ENCODE assay signal across 8 mouse cellular contexts in genomic region chr17:35704621-35705464, GRCm38 (mm10). TPM values are rescaled to one million over a fixed set of nuclear protein-coding genes. Genes with fewer than 3 reads are reported as not detected.
DNase-seq lines count a peak whose midpoint lies in the region; ATAC-seq lines count a peak whose summit lies in the region.

Gene Ddr1, minus strand, starts transcription at chr17:35704621.

- H3K9ac ChIP-seq in hindbrain, embryonic 13.5 days, result peak within 1 kb of the TSS; percentile 76
- peak within 1 kb of the TSS; percentile 98 for H3K9ac ChIP-seq in midbrain, embryonic 11.5 days (ENCODE audit: low read length)

- DNase-seq in layer of hippocampus, adult 18-20 months (ENCODE audit: low spot score in 2 of 2), result no peak
- DNase-seq in layer of hippocampus, adult 9-11 months, result no peak
- DNase-seq in adrenal gland, postnatal 10 days, result peak; percentile 31
- no peak for DNase-seq in gastrocnemius, adult 18-20 months (ENCODE audit: low spot score)
- no peak for DNase-seq in layer of hippocampus, postnatal 25 days (ENCODE audit: extremely low spot score in 1 of 2, low spot score in 1 of 2)
- DNase-seq in midbrain, embryonic 11.5 days (ENCODE audit: low spot score, missing footprints), result peak; percentile 98
- DNase-seq in thymus, postnatal 0 days (ENCODE audit: low spot score), result peak; percentile 67

- H3K27ac ChIP-seq in hindbrain, embryonic 13.5 days, result peak within 1 kb of the TSS; percentile 99
- H3K27ac ChIP-seq in midbrain, embryonic 11.5 days (ENCODE audit: low read depth, low read length), result peak within 1 kb of the TSS; percentile 100

- peaks cover 40% of the 10 kb centered on the region for H3K4me1 ChIP-seq in hindbrain, embryonic 13.5 days (replicated peaks)
- peaks cover 13% of the 10 kb centered on the region for H3K4me1 ChIP-seq in midbrain, embryonic 11.5 days (ENCODE audit: control insufficient read depth, insufficient read depth, low read length)

- ATAC-seq in hindbrain, embryonic 13.5 days (ENCODE audit: low FRiP score), result peak; percentile 59
- ATAC-seq in midbrain, embryonic 11.5 days (ENCODE audit: low FRiP score), result peak; percentile 81

- no peaks in the 10 kb centered on the region for H3K9me3 ChIP-seq in hindbrain, embryonic 13.5 days
- no peaks in the 10 kb centered on the region for H3K9me3 ChIP-seq in midbrain, embryonic 11.5 days (ENCODE audit: control insufficient read depth, low read length)

- WGBS in hindbrain, embryonic 13.5 days, result 2% methylated on average over 19 of the region's 19 CpGs
- 2% methylated on average over 19 of the region's 19 CpGs for WGBS in midbrain, embryonic 11.5 days

- peak within 1 kb of the TSS; percentile 54 for H3K4me2 ChIP-seq in hindbrain, embryonic 13.5 days
- H3K4me2 ChIP-seq in midbrain, embryonic 11.5 days, result peak within 1 kb of the TSS; percentile 93

- H3K36me3 ChIP-seq in hindbrain, embryonic 13.5 days, result no peaks in the 10 kb centered on the region
- no peaks in the 10 kb centered on the region for H3K36me3 ChIP-seq in midbrain, embryonic 11.5 days (ENCODE audit: control insufficient read depth, insufficient read depth, low read length)

- no peaks in the 10 kb centered on the region for H3K27me3 ChIP-seq in hindbrain, embryonic 13.5 days
- no peaks in the 10 kb centered on the region for H3K27me3 ChIP-seq in midbrain, embryonic 11.5 days (ENCODE audit: control insufficient read depth, insufficient read depth, low read length)

- H3K4me3 ChIP-seq in hindbrain, embryonic 13.5 days, result peak within 1 kb of the TSS; percentile 77
- H3K4me3 ChIP-seq in midbrain, embryonic 11.5 days (ENCODE audit: low read depth, low read length), result peak within 1 kb of the TSS; percentile 86

RNA-seq across cellular contexts. Expression of gene Ddr1, which starts in this region (rescaled TPM):
- 10 to 100 TPM; 59.0 to 59.7 TPM for total RNA-seq in layer of hippocampus, adult 18-20 months (2021)
- total RNA-seq in adrenal gland, postnatal 10 days (2021), result 10 to 100 TPM; 33.7 to 39.6 TPM
- total RNA-seq in gastrocnemius, adult 18-20 months (2021), result 10 to 100 TPM; 12.4 to 17.1 TPM
- 128 and 140 TPM in 2 replicates for polyA plus RNA-seq in hindbrain, embryonic 13.5 days (2015; fragmentation: Nextera tagmentation; extraction: Ambion mirVana)
- total RNA-seq in layer of hippocampus, postnatal 25 days (2021), result 10 to 100 TPM; 78.5 to 82.0 TPM
- polyA plus RNA-seq in midbrain, embryonic 11.5 days (2014; fragmentation: Nextera tagmentation; extraction: Ambion mirVana), result 78.4 and 92.1 TPM in 2 replicates
- 33.7 and 33.8 TPM in 2 replicates for polyA plus RNA-seq in thymus, postnatal 0 days (2015; fragmentation: Nextera tagmentation; extraction: Ambion mirVana)

Comparison
In these comparisons a context has a peak if more than half of its experiments do, and no peak if none do; other contexts are left out.
1. DNase-seq: peak in adrenal gland, postnatal 10 days (single experiment), midbrain, embryonic 11.5 days (single experiment) and thymus, postnatal 0 days (single experiment); none in layer of hippocampus, adult 18-20 months (0 of 2), layer of hippocampus, adult 9-11 months (single experiment), gastrocnemius, adult 18-20 months (single experiment) and layer of hippocampus, postnatal 25 days (0 of 2).